Mouse (Mus musculus) heart, adult 2 months (tissue): ENCODE measurements at regions not wholly inside any gene's neighbourhood (a gene's known extent, or its start where the extent isn't known, plus 50 kb on each side); places are given as distances from the start of the nearest gene placed in this dataset.

ENCODE experiments used
- CTCF ChIP-seq: fragments of 200-600 bp; IDR thresholded peaks from 2 replicates; pipeline ENCODE4 v1.8.1; 2022; ENCODE audit warnings: antibody characterized with exemption, mild to moderate bottlenecking, moderate library complexity
- EP300 ChIP-seq: fragments of 200-500 bp; IDR thresholded peaks from 2 replicates; pipeline ENCODE4 v1.6.1; 2011; ENCODE audit warnings: low read depth, low read length, control low read depth; ENCODE audit not compliant: insufficient read depth
- POLR2A ChIP-seq: fragments of 200-500 bp; IDR thresholded peaks from 2 replicates; pipeline ENCODE4 v1.6.1; 2011; ENCODE audit warnings: mild to moderate bottlenecking, low read depth, low read length, control low read depth; ENCODE audit not compliant: insufficient read depth

DNA sequence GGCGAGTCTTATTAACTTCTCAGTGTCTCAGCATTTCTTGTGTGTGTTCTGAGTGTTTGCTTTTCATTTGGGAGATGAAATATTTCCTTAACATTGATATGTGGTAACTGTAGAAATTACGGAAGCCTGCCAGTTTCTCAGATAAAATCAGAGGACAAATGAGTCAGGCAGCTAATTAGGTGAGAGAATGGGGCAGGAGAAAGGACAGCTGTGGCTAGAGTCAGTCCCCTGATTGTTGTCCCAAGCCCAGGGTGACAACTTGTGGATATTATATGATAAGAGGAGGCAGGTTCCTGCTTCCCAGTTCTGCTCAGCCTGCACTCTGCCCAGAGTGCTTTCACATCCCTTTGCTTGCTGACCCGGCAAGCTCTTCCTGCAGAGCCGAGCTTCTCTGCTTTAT lies 1008.7 kb downstream of the Adgrl2 start:
- TF ChIP-seq CTCF, result no peak
- TF ChIP-seq EP300, result no peak
- no peak for TF ChIP-seq POLR2A
